Mouse (Mus musculus) limb, embryonic 13.5 days (tissue): ENCODE measurements around the gene Eya2. TPM values are rescaled to one million over a fixed set of nuclear protein-coding genes. Genes with fewer than 3 reads are reported as not detected.
"Not testable (repeated sequence)": the region's sequence is repeated elsewhere in the genome, so short reads cannot be mapped to it uniquely, and the experiment has no call there.

Experiments
- ATAC-seq: fragments of 200-750 bp; cut with Nextera tagmentation; 2 replicates; pipeline ENCODE4 v1.8.0; 2017; ENCODE audit warnings: low read depth, moderate number of reproducible peaks, moderate TSS enrichment; ENCODE audit not compliant: low FRiP score
- H3K27ac ChIP-seq: fragments of 300-500 bp; sonication (generic); 2 replicates; pipeline ENCODE4 v1.5.1; 2015; ENCODE audit warnings: inconsistent platforms, mild to moderate bottlenecking, moderate library complexity
- H3K27me3 ChIP-seq: fragments of 300-500 bp; sonication (generic); 2 replicates; pipeline ENCODE4 v1.6.1; 2015; ENCODE audit warnings: mild to moderate bottlenecking, inconsistent platforms
- H3K36me3 ChIP-seq: fragments of 300-500 bp; sonication (generic); 2 replicates; pipeline ENCODE4 v1.6.1; 2015; ENCODE audit warnings: inconsistent platforms, mild to moderate bottlenecking, moderate library complexity
- H3K4me1 ChIP-seq: fragments of 300-500 bp; sonication (generic); 2 replicates; pipeline ENCODE4 v1.6.1; 2015; ENCODE audit warnings: inconsistent platforms
- H3K4me2 ChIP-seq: fragments of 300-500 bp; sonication (generic); replicated peaks from 2 replicates; pipeline ENCODE4 v1.6.1; 2015; ENCODE audit warnings: inconsistent platforms, mild to moderate bottlenecking, moderate library complexity
- H3K4me3 ChIP-seq: fragments of 300-500 bp; sonication (generic); 2 replicates; pipeline ENCODE4 v1.5.1; 2015; ENCODE audit warnings: moderate library complexity, mild to moderate bottlenecking, inconsistent platforms
- H3K9ac ChIP-seq: fragments of 300-500 bp; sonication (generic); 2 replicates; pipeline ENCODE4 v1.6.1; 2015; ENCODE audit warnings: mild to moderate bottlenecking, inconsistent platforms
- H3K9me3 ChIP-seq: fragments of 300-500 bp; sonication (generic); 2 replicates; pipeline ENCODE4 v1.6.1; 2016; ENCODE audit warnings: inconsistent platforms
- WGBS: fragments of 180-500 bp; shearing (Covaris S2); methylation state at CpG from one replicate; pipeline ENCODE4 v1.1.7; 2015; 5-methylcytosine and 5-hydroxymethylcytosine counted together
- polyA plus RNA-seq: library from polyadenylated mRNA; unstranded; fragments of >200 nt; fragmentation: Nextera tagmentation; extraction: Ambion mirVana; gene quantifications from 2 replicates; pipeline ENCODE4 v1.2.1, GENCODE M21; 2015

The Eya2 gene
- polyA plus RNA-seq, 1 experiment from 2014 or later = 17.2 TPM

- Histone ChIP-seq H3K9ac (no peak overlapping the region), H3K36me3 (peaks cover 98% of the 10 kb centered on the region), H3K9me3 (no peaks in the 10 kb centered on the region), H3K27ac (no peak overlapping the region), H3K4me3 (no peak overlapping the region), H3K27me3 (no peaks in the 10 kb centered on the region), H3K4me1 (no peaks in the 10 kb centered on the region), H3K4me2 (no peak overlapping the region)
- ATAC-seq = no peak
- 95% methylated on average over 3 of the region's 3 CpGs for WGBS
Measured at GRCm38 (mm10) chr2:165789667-165790066, 194.8 kb downstream of the Eya2 start.

- Histone ChIP-seq H3K27ac (no peak overlapping the region), H3K9me3 (no peaks in the 10 kb centered on the region), H3K4me3 (no peak overlapping the region), H3K9ac (no peak overlapping the region), H3K36me3 (peaks cover 94% of the 10 kb centered on the region), H3K4me1 (no peaks in the 10 kb centered on the region), H3K4me2 (no peak overlapping the region), H3K27me3 (no peaks in the 10 kb centered on the region)
- no peak for ATAC-seq
- 75% methylated on average over 7 of the region's 7 CpGs for WGBS
Measured at GRCm38 (mm10) chr2:165791026-165791425, 196.2 kb downstream of the Eya2 start.

- Histone ChIP-seq H3K9me3 (no peaks in the 10 kb centered on the region), H3K9ac (no peak overlapping the region), H3K27me3 (no peaks in the 10 kb centered on the region), H3K27ac (no peak overlapping the region), H3K36me3 (peaks cover 95% of the 10 kb centered on the region), H3K4me2 (no peak overlapping the region), H3K4me3 (no peak overlapping the region), H3K4me1 (no peaks in the 10 kb centered on the region)
- ATAC-seq = no peak
- 63% methylated on average over 9 of the region's 9 CpGs for WGBS
Measured at GRCm38 (mm10) chr2:165791657-165792056, 196.8 kb downstream of the Eya2 start.

GRCm38 (mm10) chr2:165792431-165793282 is 197.8 kb downstream of the Eya2 start:
- Histone ChIP-seq H3K4me1 (no peaks in the 10 kb centered on the region), H3K27me3 (no peaks in the 10 kb centered on the region), H3K9ac (no peak overlapping the region), H3K4me2 (no peak overlapping the region), H3K9me3 (no peaks in the 10 kb centered on the region), H3K36me3 (peaks cover 95% of the 10 kb centered on the region), H3K27ac (no peak overlapping the region), H3K4me3 (no peak overlapping the region)
- WGBS = 90% methylated on average over 25 of the region's 25 CpGs
- no peak for ATAC-seq

GRCm38 (mm10) chr2:165793283-165793638 is 198.4 kb downstream of the Eya2 start:
- no peak for ATAC-seq
- Histone ChIP-seq H3K4me3 (no peak overlapping the region), H3K27me3 (no peaks in the 10 kb centered on the region), H3K4me2 (no peak overlapping the region), H3K27ac (no peak overlapping the region), H3K9me3 (no peaks in the 10 kb centered on the region), H3K36me3 (peaks cover 95% of the 10 kb centered on the region), H3K9ac (no peak overlapping the region), H3K4me1 (no peaks in the 10 kb centered on the region)
- WGBS = 85% methylated on average over 3 of the region's 3 CpGs

- Histone ChIP-seq H3K36me3 (peaks cover 91% of the 10 kb centered on the region), H3K4me3 (no peak overlapping the region), H3K4me2 (no peak overlapping the region), H3K4me1 (no peaks in the 10 kb centered on the region), H3K9ac (no peak overlapping the region), H3K27ac (no peak overlapping the region), H3K27me3 (no peaks in the 10 kb centered on the region), H3K9me3 (no peaks in the 10 kb centered on the region)
- no peak for ATAC-seq
- WGBS = 65% methylated on average over 8 of the region's 8 CpGs
Measured at GRCm38 (mm10) chr2:165797876-165798275, 203.0 kb downstream of the Eya2 start.

- not testable (repeated sequence) for ATAC-seq, H3K9me3 ChIP-seq, H3K27ac ChIP-seq, H3K9ac ChIP-seq, H3K27me3 ChIP-seq, H3K4me3 ChIP-seq, H3K4me2 ChIP-seq, H3K4me1 ChIP-seq
- 95% methylated on average over 3 of the region's 3 CpGs for WGBS
- H3K36me3 ChIP-seq = peaks cover 88% of the 10 kb centered on the region
Measured at GRCm38 (mm10) chr2:165800174-165800573, 205.3 kb downstream of the Eya2 start.

GRCm38 (mm10) chr2:165808179-165808975 is 213.5 kb downstream of the Eya2 start:
- Histone ChIP-seq H3K9me3 (no peaks in the 10 kb centered on the region), H3K4me2 (no peak overlapping the region), H3K4me3 (no peak overlapping the region), H3K9ac (no peak overlapping the region), H3K4me1 (no peaks in the 10 kb centered on the region), H3K27me3 (no peaks in the 10 kb centered on the region), H3K36me3 (peaks cover 94% of the 10 kb centered on the region), H3K27ac (no peak overlapping the region)
- WGBS = 90% methylated on average over 12 of the region's 12 CpGs
- no peak for ATAC-seq

- H3K27me3 ChIP-seq = no peaks in the 10 kb centered on the region
- H3K27ac ChIP-seq = no peak overlapping the region
- peaks cover 98% of the 10 kb centered on the region for H3K36me3 ChIP-seq
- no peaks in the 10 kb centered on the region for H3K9me3 ChIP-seq
- H3K4me3 ChIP-seq = no peak overlapping the region
- no peak overlapping the region for H3K9ac ChIP-seq
- WGBS = 94% methylated on average over 5 of the region's 5 CpGs
- no peak for ATAC-seq
- no peak overlapping the region for H3K4me2 ChIP-seq
- no peaks in the 10 kb centered on the region for H3K4me1 ChIP-seq
Measured at GRCm38 (mm10) chr2:165809091-165809490, 214.3 kb downstream of the Eya2 start.

- Histone ChIP-seq H3K4me1 (no peaks in the 10 kb centered on the region), H3K9me3 (no peaks in the 10 kb centered on the region), H3K27me3 (no peaks in the 10 kb centered on the region), H3K9ac (no peak overlapping the region), H3K27ac (no peak overlapping the region), H3K36me3 (peaks cover 98% of the 10 kb centered on the region), H3K4me3 (no peak overlapping the region), H3K4me2 (no peak overlapping the region)
- 92% methylated on average over 5 of the region's 5 CpGs for WGBS
- no peak for ATAC-seq
Measured at GRCm38 (mm10) chr2:165809901-165810477, 215.2 kb downstream of the Eya2 start.

- Histone ChIP-seq H3K4me1 (0 out of 2 replicates have a peak, but pooled peaks cover 4% of the 10 kb centered on the region), H3K9ac (no peak overlapping the region), H3K36me3 (peaks cover 98% of the 10 kb centered on the region), H3K4me3 (no peak overlapping the region), H3K27ac (no peak overlapping the region), H3K4me2 (no peak overlapping the region), H3K27me3 (no peaks in the 10 kb centered on the region), H3K9me3 (no peaks in the 10 kb centered on the region)
- no peak for ATAC-seq
- WGBS = 59% methylated on average over 5 of the region's 5 CpGs
Measured at GRCm38 (mm10) chr2:165811536-165811935, 216.7 kb downstream of the Eya2 start.

GRCm38 (mm10) chr2:165812889-165813288 is 218.1 kb downstream of the Eya2 start:
- no peaks in the 10 kb centered on the region for H3K27me3 ChIP-seq
- no peak for ATAC-seq
- H3K9me3 ChIP-seq = no peaks in the 10 kb centered on the region
- peaks cover 99% of the 10 kb centered on the region for H3K36me3 ChIP-seq
- H3K4me3 ChIP-seq = no peak overlapping the region
- H3K27ac ChIP-seq = no peak overlapping the region
- no peak overlapping the region for H3K9ac ChIP-seq
- 0 out of 2 replicates have a peak, but pooled peaks cover 4% of the 10 kb centered on the region for H3K4me1 ChIP-seq
- 89% methylated on average over 8 of the region's 8 CpGs for WGBS
- H3K4me2 ChIP-seq = no peak overlapping the region
